ENCODE assay signal across 8 mouse cellular contexts in the genomic region with DNA sequence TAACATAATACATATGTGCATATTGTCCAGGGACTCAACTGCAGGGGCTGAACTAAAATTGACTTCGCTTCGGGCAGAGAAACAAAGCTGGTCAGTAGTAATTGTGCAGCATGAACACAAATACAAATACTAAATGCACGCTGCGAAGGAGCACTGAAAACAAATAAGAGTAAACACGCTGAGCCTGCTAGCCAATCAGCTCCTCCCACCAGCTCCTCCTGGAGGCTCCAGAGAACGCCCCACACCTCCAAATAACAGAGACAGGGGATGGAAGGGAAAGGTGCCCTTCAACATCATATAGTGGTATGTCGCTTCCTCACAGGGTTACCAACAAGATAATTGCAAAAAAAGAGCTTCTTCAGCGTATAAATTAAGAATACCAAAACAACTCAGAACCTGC.
DNase-seq lines count a peak whose midpoint lies in the region; ATAC-seq and TF ChIP-seq lines count a peak whose summit lies in the region.

No protein-coding gene starts in this region.

- no peak overlapping the region; the same call in 1 of the 2 replicates for H3K9ac ChIP-seq in heart, embryonic 13.5 days
- 0 out of 2 replicates have a peak overlapping the region, but pooled peaks have one; percentile 44 for H3K9ac ChIP-seq in neural tube, embryonic 12.5 days

- H3K4me3 ChIP-seq in heart, embryonic 13.5 days: peak overlapping the region; percentile 41
- H3K4me3 ChIP-seq in left cerebral cortex, adult 2 months: peak overlapping the region; percentile 76
- H3K4me3 ChIP-seq in neural tube, embryonic 12.5 days: peak overlapping the region; percentile 12; the same call in 1 of the 2 replicates

- peaks cover 60% of the 10 kb centered on the region for H3K4me1 ChIP-seq in heart, embryonic 13.5 days
- peaks cover 37% of the 10 kb centered on the region for H3K4me1 ChIP-seq in neural tube, embryonic 12.5 days

- DNase-seq in heart, adult 8-10 months (ENCODE audit: low spot score): no peak
- DNase-seq in cerebellum, adult 9-11 months: peak; percentile 50
- peak; percentile 27 to 54 for DNase-seq in frontal cortex, postnatal 36 days (ENCODE audit: low spot score in 2 of 2)
- DNase-seq in left cerebral cortex, adult 2 months (ENCODE audit: extremely low spot score in 1 of 2, low spot score in 2 of 2): peak; percentile 29
- DNase-seq in spleen, adult 18-20 months: no peak
- no peak for DNase-seq in spleen, postnatal 4 days (ENCODE audit: low spot score in 2 of 2)

- H3K9me3 ChIP-seq in heart, embryonic 13.5 days: no peaks in the 10 kb centered on the region
- no peaks in the 10 kb centered on the region for H3K9me3 ChIP-seq in neural tube, embryonic 12.5 days

- intact Hi-C loops in left cerebral cortex, adult 2 months (cut with DNase I): loop anchor here (1.0 to 5.0 kb wide), 3 partner anchors 190 to 1420 kb away; partner anchors contain the start of gene Sox4

- H3K27ac ChIP-seq in heart, embryonic 13.5 days (replicated peaks): peak overlapping the region; percentile 95
- peak overlapping the region; percentile 96 for H3K27ac ChIP-seq in left cerebral cortex, adult 2 months
- H3K27ac ChIP-seq in neural tube, embryonic 12.5 days: peak overlapping the region; percentile 86

- no peaks in the 10 kb centered on the region for H3K36me3 ChIP-seq in heart, embryonic 13.5 days
- no peaks in the 10 kb centered on the region for H3K36me3 ChIP-seq in neural tube, embryonic 12.5 days

- ATAC-seq in heart, embryonic 13.5 days (ENCODE audit: extremely low read depth, insufficient number of reproducible peaks, low FRiP score, low TSS enrichment): no peak
- peak; percentile 63 for ATAC-seq in neural tube, embryonic 12.5 days (ENCODE audit: low FRiP score, low read depth)

- H3K27me3 ChIP-seq in heart, embryonic 13.5 days (replicated peaks): no peaks in the 10 kb centered on the region
- no peaks in the 10 kb centered on the region for H3K27me3 ChIP-seq in neural tube, embryonic 12.5 days (replicated peaks)

- TF ChIP-seq CTCF in left cerebral cortex, adult 2 months (IDR thresholded peaks at IDR 0.05): no peak

- WGBS in heart, embryonic 13.5 days: 35% methylated on average over 8 of the region's 8 CpGs
- 22% methylated on average over 8 of the region's 8 CpGs for WGBS in neural tube, embryonic 12.5 days

- H3K4me2 ChIP-seq in heart, embryonic 13.5 days: peak overlapping the region; percentile 69
- H3K4me2 ChIP-seq in neural tube, embryonic 12.5 days (replicated peaks): peak overlapping the region; percentile 56

Comparison
In these comparisons a context has a peak if more than half of its experiments do, and no peak if none do; other contexts are left out.
1. H3K4me3 ChIP-seq: peak in every context shown above with its lines; median percentile 76 in left cerebral cortex, adult 2 months; 41 in heart, embryonic 13.5 days; 12 in neural tube, embryonic 12.5 days.
2. DNase-seq: peak in cerebellum, adult 9-11 months (single experiment), frontal cortex, postnatal 36 days (2 of 2) and left cerebral cortex, adult 2 months (2 of 2); none in heart, adult 8-10 months (single experiment), spleen, adult 18-20 months (0 of 2) and spleen, postnatal 4 days (0 of 2).
3. Peak in every context shown above with its lines, with median percentiles within 50 percentile points of each other: H3K27ac ChIP-seq.